Mouse (Mus musculus): Measurements from ENCODE around the gene Rbm25. TPM values are rescaled to one million over a fixed set of nuclear protein-coding genes. Genes with fewer than 3 reads are reported as not detected.

The Rbm25 gene
- polyA plus RNA-seq, 1 experiment from 2014 or later = 223 TPM

DNA sequence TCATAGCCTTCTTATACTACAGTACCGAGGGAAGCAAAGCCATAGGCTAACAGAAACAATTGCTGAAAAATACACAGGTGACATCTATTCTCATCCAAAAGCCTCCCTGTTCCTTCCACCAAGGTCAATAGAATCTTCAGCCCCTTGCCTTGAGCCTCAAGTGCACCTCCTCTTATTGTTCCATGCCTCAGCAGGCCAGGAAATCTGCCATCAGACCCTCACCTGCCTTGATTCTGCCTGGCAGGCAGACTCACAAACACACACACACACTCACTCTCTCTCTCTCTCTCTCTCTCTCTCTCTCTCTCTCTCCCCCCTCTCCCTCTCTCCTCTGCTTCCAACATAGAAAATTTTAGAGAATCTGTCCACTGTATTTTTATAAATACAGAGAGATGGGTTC lies 88.4 kb downstream of the Rbm25 start:
- H3K4me2 ChIP-seq (replicated peaks; ENCODE audit: low read depth, low read length) = no peak overlapping the region
- H3K4me1 ChIP-seq (ENCODE audit: insufficient read depth, low read length) = peaks cover 9% of the 10 kb centered on the region
- ATAC-seq (ENCODE audit: low FRiP score, low TSS enrichment) = no peak
- H3K9ac ChIP-seq (replicated peaks; ENCODE audit: low read length) = no peak overlapping the region
- no peak overlapping the region for H3K4me3 ChIP-seq (ENCODE audit: low read length)
- H3K36me3 ChIP-seq (ENCODE audit: insufficient read depth, low read length) = peaks cover 26% of the 10 kb centered on the region
- H3K27ac ChIP-seq (ENCODE audit: low read length) = no peak overlapping the region
- WGBS = 91% methylated on average over 1 of the region's 1 CpGs
- no peaks in the 10 kb centered on the region for H3K27me3 ChIP-seq (ENCODE audit: insufficient read depth, low read length)
- H3K9me3 ChIP-seq (ENCODE audit: low read length) = no peaks in the 10 kb centered on the region

DNA sequence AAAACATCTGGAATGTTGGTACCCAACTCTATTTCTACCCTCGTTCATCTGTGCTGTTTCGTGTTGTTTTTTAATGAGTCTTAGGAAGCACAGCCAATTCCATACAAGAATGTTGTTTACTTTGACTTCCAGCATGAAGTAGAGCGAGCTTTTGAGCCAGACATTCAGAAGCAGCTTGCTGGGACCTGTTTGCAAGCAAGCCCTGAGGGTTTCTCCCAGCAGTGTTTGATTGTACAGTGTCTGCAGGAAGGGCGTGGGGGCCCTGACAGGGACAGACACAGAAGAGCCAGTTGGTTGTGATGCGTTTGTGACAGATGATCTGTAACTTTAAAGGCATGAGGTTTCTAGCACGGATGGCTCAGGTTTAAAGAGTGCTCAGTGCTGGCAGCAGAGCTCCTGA lies 90.2 kb downstream of the Rbm25 start:
- Histone ChIP-seq H3K9ac (replicated peaks; ENCODE audit: low read length) (no peak overlapping the region), H3K4me2 (replicated peaks; ENCODE audit: low read depth, low read length) (no peak overlapping the region), H3K4me3 (ENCODE audit: low read length) (no peak overlapping the region), H3K36me3 (ENCODE audit: insufficient read depth, low read length) (peaks cover 21% of the 10 kb centered on the region; the same call in 1 of the 2 replicates), H3K9me3 (ENCODE audit: low read length) (no peaks in the 10 kb centered on the region), H3K27me3 (ENCODE audit: insufficient read depth, low read length) (no peaks in the 10 kb centered on the region), H3K4me1 (ENCODE audit: insufficient read depth, low read length) (peaks cover 9% of the 10 kb centered on the region), H3K27ac (ENCODE audit: low read length) (peak overlapping the region; percentile 49; the same call in 1 of the 2 replicates)
- 53% methylated on average over 6 of the region's 6 CpGs for WGBS
- ATAC-seq (ENCODE audit: low FRiP score, low TSS enrichment) = no peak

GRCm38 (mm10) chr12:83723037-83723436 lies 92.0 kb downstream of the Rbm25 start:
- Histone ChIP-seq H3K9me3 (ENCODE audit: low read length) (no peaks in the 10 kb centered on the region), H3K9ac (replicated peaks; ENCODE audit: low read length) (no peak overlapping the region), H3K4me1 (ENCODE audit: insufficient read depth, low read length) (peaks cover 9% of the 10 kb centered on the region), H3K27me3 (ENCODE audit: insufficient read depth, low read length) (no peaks in the 10 kb centered on the region), H3K36me3 (ENCODE audit: insufficient read depth, low read length) (peaks cover 18% of the 10 kb centered on the region; the same call in 1 of the 2 replicates), H3K4me3 (ENCODE audit: low read length) (no peak overlapping the region), H3K4me2 (replicated peaks; ENCODE audit: low read depth, low read length) (no peak overlapping the region), H3K27ac (ENCODE audit: low read length) (no peak overlapping the region)
- ATAC-seq (ENCODE audit: low FRiP score, low TSS enrichment) = no peak
- 78% methylated on average over 3 of the region's 3 CpGs for WGBS

DNA sequence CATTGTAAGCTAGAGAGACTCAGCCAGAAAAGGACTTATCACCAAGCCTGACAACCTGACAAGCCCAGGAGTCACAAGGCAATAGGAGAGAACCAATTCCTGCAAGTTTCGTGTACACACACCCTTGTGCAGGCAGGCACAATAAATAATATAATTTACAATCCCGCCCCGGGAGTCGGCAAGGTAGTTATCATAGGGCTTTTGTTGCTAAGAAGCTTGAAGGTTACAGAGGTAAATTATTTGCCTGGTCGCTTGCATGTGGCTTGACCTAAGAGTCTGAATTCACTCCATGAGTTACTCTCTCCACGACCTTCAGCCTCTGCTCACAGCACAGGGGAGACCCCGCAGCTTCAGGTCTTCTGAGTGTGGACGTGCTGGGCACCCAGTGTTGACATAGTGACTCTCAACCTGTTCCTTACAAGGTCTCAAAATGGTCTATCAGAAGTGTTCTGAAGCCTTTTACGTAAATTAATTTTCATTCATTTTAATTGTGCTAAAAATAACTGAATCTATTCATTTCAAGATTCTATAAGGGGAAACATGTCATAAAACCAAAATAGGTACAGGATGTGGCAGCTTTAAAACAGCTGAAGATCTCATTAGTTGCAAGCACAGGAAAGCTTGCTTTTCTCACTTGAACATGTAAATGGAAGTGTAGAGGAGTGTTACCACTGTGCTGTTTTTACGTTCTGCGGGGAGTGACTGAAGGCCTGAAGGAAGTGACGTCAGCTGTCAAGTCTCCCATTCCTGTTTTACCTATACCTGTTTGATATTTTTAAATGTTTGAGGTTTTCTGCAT lies 95.7 kb downstream of the Rbm25 start:
- ATAC-seq (ENCODE audit: low FRiP score, low TSS enrichment) = peak; percentile 51; the same call in 1 of the 2 replicates
- H3K36me3 ChIP-seq (ENCODE audit: insufficient read depth, low read length) = peaks cover 47% of the 10 kb centered on the region
- peak overlapping the region; percentile 53; the same call in 1 of the 2 replicates for H3K27ac ChIP-seq (ENCODE audit: low read length)

DNA sequence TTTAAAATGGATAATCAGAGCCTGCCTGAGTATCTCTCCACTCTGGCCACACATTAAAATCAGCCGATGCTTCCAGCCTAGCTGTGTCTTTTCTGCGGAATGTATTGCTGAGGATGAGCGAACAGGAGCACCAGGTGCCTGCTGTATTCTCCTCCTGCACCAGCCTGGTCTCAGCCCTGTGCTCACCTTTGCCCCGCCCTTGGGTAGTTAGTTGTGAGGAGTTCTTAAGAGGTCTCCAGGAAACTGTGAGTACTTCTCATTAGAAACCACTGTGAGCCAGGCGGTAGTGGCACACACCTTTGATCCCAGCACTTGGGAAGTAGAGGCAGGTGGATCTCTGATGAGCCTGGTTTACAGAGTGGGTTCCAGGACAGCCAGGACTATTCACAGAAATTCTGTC lies 101.2 kb downstream of the Rbm25 start:
- H3K9ac ChIP-seq (replicated peaks; ENCODE audit: low read length) = no peak overlapping the region
- H3K4me1 ChIP-seq (ENCODE audit: insufficient read depth, low read length) = no peaks in the 10 kb centered on the region
- no peaks in the 10 kb centered on the region for H3K27me3 ChIP-seq (ENCODE audit: insufficient read depth, low read length)
- peaks cover 77% of the 10 kb centered on the region for H3K36me3 ChIP-seq (ENCODE audit: insufficient read depth, low read length)
- ATAC-seq (ENCODE audit: low FRiP score, low TSS enrichment) = no peak
- no peaks in the 10 kb centered on the region for H3K9me3 ChIP-seq (ENCODE audit: low read length)
- 92% methylated on average over 5 of the region's 5 CpGs for WGBS
- H3K27ac ChIP-seq (ENCODE audit: low read length) = no peak overlapping the region
- H3K4me3 ChIP-seq (ENCODE audit: low read length) = no peak overlapping the region
- no peak overlapping the region for H3K4me2 ChIP-seq (replicated peaks; ENCODE audit: low read depth, low read length)

More for the DNA sequence above, 95.7 kb downstream of the Rbm25 start:
- no peaks in the 10 kb centered on the region for H3K9me3 ChIP-seq (ENCODE audit: low read length)
- H3K4me3 ChIP-seq (ENCODE audit: low read length) = no peak overlapping the region
- 52% methylated on average over 12 of the region's 12 CpGs for WGBS
- no peaks in the 10 kb centered on the region for H3K27me3 ChIP-seq (ENCODE audit: insufficient read depth, low read length)
- H3K9ac ChIP-seq (replicated peaks; ENCODE audit: low read length) = no peak overlapping the region
- H3K4me2 ChIP-seq (replicated peaks; ENCODE audit: low read depth, low read length) = no peak overlapping the region
- H3K4me1 ChIP-seq (ENCODE audit: insufficient read depth, low read length) = no peaks in the 10 kb centered on the region

Other genes with a start within 250 kb of the Rbm25 start
- 12.2 and 14.3 TPM in 2 replicates for gene Dpf3, start 143.5 kb upstream of the Rbm25 start, polyA plus RNA-seq (2015; fragmentation: Nextera tagmentation; extraction: Ambion mirVana)
- gene Dcaf4, start 110.8 kb upstream of the Rbm25 start, polyA plus RNA-seq (2015; fragmentation: Nextera tagmentation; extraction: Ambion mirVana) = 30.1 and 31.7 TPM in 2 replicates
- gene Zfyve1, start 34.0 kb upstream of the Rbm25 start, polyA plus RNA-seq (2015; fragmentation: Nextera tagmentation; extraction: Ambion mirVana) = 20.8 and 23.6 TPM in 2 replicates
- 70.0 and 72.7 TPM in 2 replicates for gene Psen1, start 56.9 kb downstream of the Rbm25 start, polyA plus RNA-seq (2015; fragmentation: Nextera tagmentation; extraction: Ambion mirVana)
- 2.7 and 3.0 TPM in 2 replicates for gene Papln, start 132.4 kb downstream of the Rbm25 start, polyA plus RNA-seq (2015; fragmentation: Nextera tagmentation; extraction: Ambion mirVana)